Mouse (Mus musculus) midbrain, embryonic 16.5 days (tissue): ENCODE measurements around the gene Cacna1c. TPM values are rescaled to one million over a fixed set of nuclear protein-coding genes. Genes with fewer than 3 reads are reported as not detected.

Experiments used
- ATAC-seq: fragments of 200-750 bp; cut with Nextera tagmentation; 2 replicates; pipeline ENCODE4 v1.8.0; 2017; ENCODE audit warnings: moderate TSS enrichment
- H3K27ac ChIP-seq: fragments of 300-500 bp; sonication (generic); 2 replicates; pipeline ENCODE4 v1.5.1; 2014; ENCODE audit warnings: mild to moderate bottlenecking, low read length, mixed read lengths
- H3K27me3 ChIP-seq: fragments of 300-500 bp; sonication (generic); 2 replicates; pipeline ENCODE4 v1.6.1; 2014; ENCODE audit warnings: low read depth, low read length, mixed read lengths; ENCODE audit not compliant: control insufficient read depth, insufficient read depth
- H3K36me3 ChIP-seq: fragments of 300-500 bp; sonication (generic); 2 replicates; pipeline ENCODE4 v1.6.1; 2014; ENCODE audit warnings: mild to moderate bottlenecking, low read length, moderate library complexity, mixed read lengths; ENCODE audit not compliant: control insufficient read depth, insufficient read depth
- H3K4me1 ChIP-seq: fragments of 300-500 bp; sonication (generic); 2 replicates; pipeline ENCODE4 v1.6.1; 2014; ENCODE audit warnings: mild to moderate bottlenecking, low read length, mixed read lengths; ENCODE audit not compliant: control insufficient read depth, insufficient read depth
- H3K4me2 ChIP-seq: fragments of 300-500 bp; sonication (generic); 2 replicates; pipeline ENCODE4 v1.6.1; 2014; ENCODE audit warnings: mild to moderate bottlenecking, low read length, mixed read lengths
- H3K4me3 ChIP-seq: fragments of 300-500 bp; sonication (generic); 2 replicates; pipeline ENCODE4 v1.5.1; 2014; ENCODE audit warnings: low read depth, mild to moderate bottlenecking, low read length, moderate library complexity, mixed read lengths
- H3K9ac ChIP-seq: fragments of 300-500 bp; sonication (generic); 2 replicates; pipeline ENCODE4 v1.6.1; 2014; ENCODE audit warnings: low read depth, low read length, mixed read lengths
- H3K9me3 ChIP-seq: fragments of 300-500 bp; sonication (generic); replicated peaks from 2 replicates; pipeline ENCODE4 v1.6.1; 2014; ENCODE audit warnings: mild to moderate bottlenecking, low read length, mixed read lengths; ENCODE audit not compliant: control insufficient read depth, poor library complexity, severe bottlenecking
- WGBS: fragments of 180-500 bp; shearing (Covaris S2); extraction: QIAGEN DNeasy Blood & Tissue Kit; methylation state at CpG from one replicate; pipeline ENCODE4 v1.1.7; 2014; 5-methylcytosine and 5-hydroxymethylcytosine counted together
- polyA plus RNA-seq: library from polyadenylated mRNA; unstranded; fragments of >200 nt; fragmentation: Nextera tagmentation; extraction: Ambion mirVana; gene quantifications from 2 replicates; pipeline ENCODE4 v1.2.1, GENCODE M21; 2015

Gene Cacna1c
- polyA plus RNA-seq, 1 experiment from 2014 or later: 8.1 TPM

DNA sequence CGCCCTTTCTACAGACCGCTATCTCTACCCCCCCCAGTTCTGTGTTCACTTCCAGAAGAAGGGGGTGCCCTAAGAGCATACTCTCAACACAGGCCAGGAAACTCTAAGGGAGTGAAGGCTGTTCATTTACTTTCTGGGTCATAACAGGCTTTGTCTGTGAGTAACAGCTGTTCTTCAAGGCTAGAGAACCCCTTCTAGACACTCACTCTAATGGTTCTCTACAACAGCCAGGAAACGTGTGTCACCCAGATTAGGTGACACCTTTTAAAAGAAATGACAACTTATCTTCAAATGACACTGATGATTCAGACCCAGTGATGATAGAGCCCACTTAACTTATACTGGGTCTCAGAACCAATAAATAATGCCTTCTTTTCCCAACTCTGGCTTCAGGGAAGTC is 461.1 kb downstream of the Cacna1c start:
- Histone ChIP-seq H3K4me3 (no peak overlapping the region), H3K9ac (no peak overlapping the region), H3K4me2 (no peak overlapping the region), H3K27ac (no peak overlapping the region), H3K4me1 (no peaks in the 10 kb centered on the region), H3K9me3 (no peaks in the 10 kb centered on the region), H3K27me3 (no peaks in the 10 kb centered on the region), H3K36me3 (no peaks in the 10 kb centered on the region; the same call in 1 of the 2 replicates)
- no peak for ATAC-seq
- 92% methylated on average over 3 of the region's 3 CpGs for whole genome bisulfite sequencing

DNA sequence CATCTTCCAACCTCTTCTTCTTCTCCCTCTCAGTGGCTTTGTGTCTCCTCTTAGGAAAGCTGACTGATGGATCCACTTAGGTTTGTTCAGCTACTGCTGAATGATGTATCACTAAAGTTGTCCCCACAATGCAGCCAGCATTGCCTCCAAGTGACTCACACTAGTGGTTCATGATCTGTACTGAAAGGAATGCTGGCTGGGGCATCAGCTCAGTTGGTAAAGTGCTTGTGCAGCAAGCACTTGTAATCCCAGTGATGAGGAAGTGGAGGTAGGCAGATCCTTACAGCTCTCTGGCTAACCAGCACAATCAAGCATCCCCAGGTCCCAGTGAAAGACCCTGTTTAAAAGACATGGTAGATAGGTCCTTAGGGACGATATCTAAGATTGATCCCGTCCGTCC is 464.3 kb downstream of the Cacna1c start:
- no peak overlapping the region for H3K27ac ChIP-seq
- no peaks in the 10 kb centered on the region for H3K27me3 ChIP-seq
- no peak for ATAC-seq
- 95% methylated on average over 3 of the region's 3 CpGs for WGBS
- no peak overlapping the region for H3K4me3 ChIP-seq
- H3K9ac ChIP-seq: no peak overlapping the region
- H3K4me1 ChIP-seq: no peaks in the 10 kb centered on the region
- H3K9me3 ChIP-seq: no peaks in the 10 kb centered on the region; the same call in 1 of the 2 replicates
- H3K4me2 ChIP-seq: no peak overlapping the region
- peaks cover 10% of the 10 kb centered on the region for H3K36me3 ChIP-seq

DNA sequence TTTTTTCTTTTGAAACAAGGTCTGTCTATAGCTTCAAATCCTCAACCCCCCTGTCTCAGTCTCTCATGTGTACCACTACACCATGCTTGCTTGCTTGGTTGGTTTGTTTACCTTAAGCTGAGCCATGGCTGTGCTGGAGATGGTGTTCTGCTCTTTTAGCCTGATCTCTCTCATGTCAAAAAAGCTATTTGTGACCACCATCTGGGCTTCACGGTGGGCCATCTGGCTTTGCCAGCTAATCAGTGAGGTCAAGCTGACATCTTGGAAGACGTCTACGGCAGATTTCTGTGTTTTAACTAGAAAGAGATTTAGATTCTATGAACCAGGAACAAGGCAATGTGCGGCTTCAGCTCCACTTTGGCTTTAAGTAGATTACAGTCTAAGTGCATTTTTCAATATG is 471.3 kb downstream of the Cacna1c start:
- Histone ChIP-seq H3K9me3 (no peaks in the 10 kb centered on the region; the same call in 1 of the 2 replicates), H3K27me3 (no peaks in the 10 kb centered on the region), H3K4me3 (no peak overlapping the region), H3K4me1 (no peaks in the 10 kb centered on the region), H3K36me3 (peaks cover 11% of the 10 kb centered on the region), H3K4me2 (no peak overlapping the region), H3K9ac (no peak overlapping the region), H3K27ac (no peak overlapping the region)
- ATAC-seq: no peak
- whole genome bisulfite sequencing: 56% methylated on average over 4 of the region's 4 CpGs

DNA sequence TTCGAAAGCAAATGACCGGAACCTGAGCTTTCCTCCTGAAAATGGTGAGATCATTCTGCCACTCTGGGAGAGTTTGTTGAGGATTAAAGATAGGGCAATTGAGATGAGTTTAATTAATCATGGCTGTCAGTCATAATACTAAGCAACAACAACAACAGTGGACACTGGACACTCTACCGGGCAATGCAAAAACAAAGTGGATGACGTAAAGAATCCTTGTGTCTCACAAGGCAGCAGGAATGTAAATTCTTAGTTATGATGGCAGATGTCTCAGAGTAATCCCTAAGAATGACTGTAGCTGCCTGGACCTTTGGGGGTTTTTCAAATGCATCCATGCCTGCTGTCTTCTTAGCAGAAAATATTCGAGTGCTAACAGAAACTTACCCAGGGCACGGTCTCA is 471.8 kb downstream of the Cacna1c start:
- no peak for ATAC-seq
- Histone ChIP-seq H3K4me3 (no peak overlapping the region), H3K4me2 (no peak overlapping the region), H3K27ac (no peak overlapping the region), H3K4me1 (no peaks in the 10 kb centered on the region), H3K27me3 (no peaks in the 10 kb centered on the region), H3K9ac (no peak overlapping the region), H3K9me3 (no peaks in the 10 kb centered on the region), H3K36me3 (peaks cover 7% of the 10 kb centered on the region)
- WGBS: 71% methylated on average over 6 of the region's 6 CpGs

DNA sequence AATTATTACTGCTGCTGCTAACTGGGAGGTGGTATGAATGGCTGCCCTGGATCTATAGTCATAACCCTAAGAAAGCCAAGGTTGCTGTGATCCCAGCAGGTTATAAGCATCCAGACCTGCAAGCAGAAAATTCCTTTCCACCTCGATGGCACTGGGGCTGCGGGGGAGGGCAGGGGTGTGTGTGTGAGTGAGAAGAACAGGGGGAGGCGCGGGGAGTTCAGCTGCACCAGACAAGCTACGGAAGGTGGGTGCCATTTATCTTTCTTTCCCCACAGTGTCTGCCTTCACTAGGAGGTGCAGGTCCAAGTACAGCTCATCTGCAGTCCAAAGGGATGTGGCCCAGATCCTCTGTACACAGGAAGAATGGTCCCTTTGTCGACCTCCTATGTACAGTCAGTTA is 473.9 kb downstream of the Cacna1c start:
- Histone ChIP-seq H3K9ac (no peak overlapping the region), H3K27me3 (no peaks in the 10 kb centered on the region), H3K4me3 (no peak overlapping the region), H3K4me2 (no peak overlapping the region), H3K4me1 (no peaks in the 10 kb centered on the region), H3K36me3 (peaks cover 3% of the 10 kb centered on the region; the same call in 1 of the 2 replicates), H3K27ac (no peak overlapping the region), H3K9me3 (no peaks in the 10 kb centered on the region)
- ATAC-seq: no peak
- WGBS: 77% methylated on average over 6 of the region's 6 CpGs

DNA sequence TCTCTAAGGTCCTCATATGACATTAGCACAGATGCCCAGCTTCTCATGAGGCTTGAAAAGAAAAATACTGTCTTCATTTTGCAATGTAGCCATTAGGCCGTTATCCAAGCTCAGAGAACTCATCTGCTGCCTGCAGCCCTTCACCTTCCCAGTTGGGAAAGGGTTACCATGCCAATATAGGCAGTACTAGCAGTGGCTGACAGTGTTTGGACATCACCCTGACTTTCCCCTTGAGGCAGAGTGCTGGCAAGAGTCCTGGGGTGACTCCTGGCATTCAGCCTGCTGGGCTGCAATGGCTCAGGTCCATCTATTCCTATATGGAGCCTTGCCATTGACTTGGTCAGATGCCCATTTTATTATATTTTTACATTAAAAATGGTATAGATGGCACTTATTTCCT is 476.7 kb downstream of the Cacna1c start:
- Histone ChIP-seq H3K4me3 (no peak overlapping the region), H3K9me3 (no peaks in the 10 kb centered on the region), H3K4me2 (no peak overlapping the region), H3K9ac (no peak overlapping the region), H3K36me3 (peaks cover 3% of the 10 kb centered on the region; the same call in 1 of the 2 replicates), H3K27ac (no peak overlapping the region), H3K4me1 (no peaks in the 10 kb centered on the region), H3K27me3 (no peaks in the 10 kb centered on the region)
- ATAC-seq: no peak
- WGBS: 70% methylated on average over 1 of the region's 1 CpGs

DNA sequence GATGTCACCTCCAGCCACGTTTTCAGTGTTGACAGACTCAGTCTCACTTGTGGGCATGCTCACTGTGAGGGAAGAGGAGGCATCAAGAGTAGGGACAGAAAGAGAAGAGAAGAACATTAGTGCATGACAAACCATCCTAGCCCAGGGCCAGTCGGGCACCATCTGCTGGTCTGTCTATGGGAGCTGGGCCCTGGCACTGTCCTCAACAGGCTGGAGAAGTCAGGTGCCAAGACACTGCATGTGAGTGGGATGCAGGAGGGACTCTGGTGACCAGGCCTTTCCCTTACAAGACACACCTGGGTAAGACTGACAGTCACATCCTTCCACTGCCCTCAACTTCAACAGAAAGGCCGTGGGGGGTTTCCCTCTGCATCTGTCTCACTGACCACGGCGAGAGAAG is 482.9 kb downstream of the Cacna1c start:
- 88% methylated on average over 5 of the region's 5 CpGs for WGBS
- ATAC-seq: no peak

DNA sequence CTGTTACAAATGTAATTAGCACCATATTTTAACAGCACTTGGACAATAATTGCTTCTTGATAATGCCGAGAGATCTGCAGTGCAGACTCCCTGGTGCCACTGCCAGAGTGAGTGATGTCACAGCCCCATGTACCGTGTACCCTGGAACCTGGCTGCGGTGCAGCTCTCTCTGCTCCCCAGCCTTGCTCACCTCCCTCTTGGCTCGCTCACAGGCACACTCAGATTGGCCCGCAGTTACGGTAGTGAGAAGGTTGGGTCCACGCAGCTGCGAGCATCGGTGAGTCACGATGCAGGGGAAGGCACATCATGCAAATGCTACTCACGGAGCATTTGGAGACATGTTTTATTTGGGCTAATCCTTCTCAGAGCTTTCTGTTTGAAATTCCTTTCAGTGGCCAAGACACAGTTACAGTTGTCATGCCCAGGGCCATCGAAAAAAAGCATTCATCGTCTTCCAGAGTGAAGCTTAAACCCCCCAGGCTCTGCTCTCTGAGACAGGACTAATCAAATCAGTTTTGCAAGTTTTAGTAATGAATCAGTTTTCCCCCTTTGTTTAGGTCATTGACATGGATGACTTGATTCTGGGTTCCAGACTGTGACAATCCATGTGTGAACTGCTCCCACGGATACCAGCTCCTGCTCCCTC is 484.4 kb downstream of the Cacna1c start:
- no peaks in the 10 kb centered on the region for H3K27me3 ChIP-seq
- ATAC-seq: peak; percentile 21; the same call in 1 of the 2 replicates
- no peak overlapping the region for H3K9ac ChIP-seq
- H3K4me1 ChIP-seq: 0 out of 2 replicates have a peak, but pooled peaks cover 7% of the 10 kb centered on the region
- no peak overlapping the region for H3K4me3 ChIP-seq
- H3K27ac ChIP-seq: no peak overlapping the region
- no peaks in the 10 kb centered on the region for H3K9me3 ChIP-seq
- H3K36me3 ChIP-seq: peaks cover 6% of the 10 kb centered on the region
- no peak overlapping the region for H3K4me2 ChIP-seq
- WGBS: 66% methylated on average over 14 of the region's 14 CpGs

More for the DNA sequence above, 482.9 kb downstream of the Cacna1c start:
- no peaks in the 10 kb centered on the region for H3K9me3 ChIP-seq
- H3K4me2 ChIP-seq: no peak overlapping the region
- no peak overlapping the region for H3K9ac ChIP-seq
- no peaks in the 10 kb centered on the region for H3K27me3 ChIP-seq
- H3K27ac ChIP-seq: no peak overlapping the region
- H3K36me3 ChIP-seq: peaks cover 6% of the 10 kb centered on the region
- H3K4me1 ChIP-seq: 0 out of 2 replicates have a peak, but pooled peaks cover 2% of the 10 kb centered on the region
- no peak overlapping the region for H3K4me3 ChIP-seq

DNA sequence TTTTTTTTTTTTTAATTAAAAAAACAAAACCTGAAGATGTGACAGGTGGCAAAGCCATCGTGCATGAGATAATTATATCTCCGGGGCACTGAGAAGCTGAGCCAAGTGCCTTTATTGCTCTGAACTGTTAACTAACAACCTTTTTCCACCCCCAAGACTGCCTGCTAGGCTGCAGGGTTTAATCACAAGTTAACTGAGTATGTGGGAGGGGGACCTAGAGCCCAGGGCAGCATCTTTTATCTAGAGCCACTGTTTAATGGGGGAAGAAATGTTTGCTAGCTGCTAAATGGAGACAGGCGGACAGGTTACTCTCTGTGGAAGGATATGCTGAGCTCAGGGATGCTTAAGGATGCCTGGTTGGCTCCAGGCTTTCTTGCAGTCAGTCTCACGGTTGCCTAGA is 489.2 kb downstream of the Cacna1c start:
- Histone ChIP-seq H3K9me3 (no peaks in the 10 kb centered on the region), H3K4me1 (0 out of 2 replicates have a peak, but pooled peaks cover 7% of the 10 kb centered on the region), H3K27me3 (no peaks in the 10 kb centered on the region), H3K27ac (no peak overlapping the region), H3K36me3 (no peaks in the 10 kb centered on the region), H3K4me2 (no peak overlapping the region), H3K9ac (no peak overlapping the region), H3K4me3 (no peak overlapping the region)
- no peak for ATAC-seq
- 69% methylated on average over 4 of the region's 4 CpGs for WGBS
